Mouse (Mus musculus) forebrain, embryonic 16.5 days (tissue): ENCODE measurements around the gene Adamtsl1. TPM values are rescaled to one million over a fixed set of nuclear protein-coding genes. Genes with fewer than 3 reads are reported as not detected.

Source experiments
- ATAC-seq: fragments of 200-750 bp; cut with Nextera tagmentation; 2 replicates; pipeline ENCODE4 v1.8.0; 2017; ENCODE audit warnings: mild to moderate bottlenecking, moderate library complexity
- H3K27ac ChIP-seq: fragments of 300-500 bp; sonication (generic); 2 replicates; pipeline ENCODE4 v1.5.1; 2014; ENCODE audit warnings: low read length, control low read depth
- H3K27me3 ChIP-seq: fragments of 300-500 bp; sonication (generic); replicated peaks from 2 replicates; pipeline ENCODE4 v1.6.1; 2014; ENCODE audit warnings: low read length; ENCODE audit not compliant: control insufficient read depth, insufficient read depth
- H3K36me3 ChIP-seq: fragments of 300-500 bp; sonication (generic); 2 replicates; pipeline ENCODE4 v1.6.1; 2014; ENCODE audit not compliant: control insufficient read depth, insufficient read depth
- H3K4me1 ChIP-seq: fragments of 300-500 bp; sonication (generic); replicated peaks from 2 replicates; pipeline ENCODE4 v1.6.1; 2014; ENCODE audit warnings: low read length; ENCODE audit not compliant: control insufficient read depth, insufficient read depth
- H3K4me2 ChIP-seq: fragments of 300-500 bp; sonication (generic); 2 replicates; pipeline ENCODE4 v1.6.1; 2014; ENCODE audit warnings: mild to moderate bottlenecking, low read length, control low read depth
- H3K4me3 ChIP-seq: fragments of 300-500 bp; sonication (generic); replicated peaks from 2 replicates; pipeline ENCODE4 v1.5.1; 2014; ENCODE audit warnings: mild to moderate bottlenecking, low read length, control low read depth
- H3K9ac ChIP-seq: fragments of 300-500 bp; sonication (generic); replicated peaks from 2 replicates; pipeline ENCODE4 v1.6.1; 2014; ENCODE audit warnings: low read depth, low read length, control low read depth
- H3K9me3 ChIP-seq: fragments of 300-500 bp; sonication (generic); 2 replicates; pipeline ENCODE4 v1.6.1; 2016; ENCODE audit warnings: low read length; ENCODE audit not compliant: control insufficient read depth
- WGBS: fragments of 180-500 bp; shearing (Covaris S2); extraction: QIAGEN DNeasy Blood & Tissue Kit; methylation state at CpG from one replicate; pipeline ENCODE4 v1.1.7; 2014; 5-methylcytosine and 5-hydroxymethylcytosine counted together
- polyA plus RNA-seq: library from polyadenylated mRNA; unstranded; fragments of >200 nt; fragmentation: Nextera tagmentation; extraction: Ambion mirVana; gene quantifications from 2 replicates; pipeline ENCODE4 v1.2.1, GENCODE M21; 2015

Gene Adamtsl1
- polyA plus RNA-seq, 1 experiment from 2014 or later = 6.7 TPM

- H3K27me3 ChIP-seq = no peaks in the 10 kb centered on the region
- H3K4me3 ChIP-seq = no peak overlapping the region
- H3K4me1 ChIP-seq = no peaks in the 10 kb centered on the region
- no peak overlapping the region for H3K9ac ChIP-seq
- no peak for ATAC-seq
- no peak overlapping the region for H3K4me2 ChIP-seq
- H3K36me3 ChIP-seq = no peaks in the 10 kb centered on the region
- H3K9me3 ChIP-seq = no peaks in the 10 kb centered on the region
- no peak overlapping the region for H3K27ac ChIP-seq
- WGBS = 90% methylated on average over 5 of the region's 5 CpGs
Measured at GRCm38 (mm10) chr4:85618746-85619145, 104.8 kb downstream of the Adamtsl1 start.

- WGBS = 80% methylated on average over 3 of the region's 3 CpGs
- Histone ChIP-seq H3K9me3 (no peaks in the 10 kb centered on the region), H3K4me1 (no peaks in the 10 kb centered on the region), H3K27ac (no peak overlapping the region), H3K27me3 (no peaks in the 10 kb centered on the region), H3K4me2 (no peak overlapping the region), H3K9ac (no peak overlapping the region), H3K4me3 (no peak overlapping the region), H3K36me3 (no peaks in the 10 kb centered on the region)
- ATAC-seq = no peak
Measured at GRCm38 (mm10) chr4:85619261-85619660, 105.3 kb downstream of the Adamtsl1 start.

GRCm38 (mm10) chr4:85629381-85629780, 115.4 kb downstream of the Adamtsl1 start:
- ATAC-seq = no peak
- no peak overlapping the region for H3K9ac ChIP-seq
- 88% methylated on average over 7 of the region's 7 CpGs for WGBS
- H3K4me3 ChIP-seq = no peak overlapping the region
- no peaks in the 10 kb centered on the region for H3K27me3 ChIP-seq
- H3K27ac ChIP-seq = no peak overlapping the region
- H3K4me1 ChIP-seq = no peaks in the 10 kb centered on the region
- no peaks in the 10 kb centered on the region for H3K9me3 ChIP-seq
- H3K36me3 ChIP-seq = no peaks in the 10 kb centered on the region
- H3K4me2 ChIP-seq = no peak overlapping the region

GRCm38 (mm10) chr4:85669271-85669670, 155.3 kb downstream of the Adamtsl1 start:
- Histone ChIP-seq H3K36me3 (no peaks in the 10 kb centered on the region), H3K4me3 (no peak overlapping the region), H3K4me2 (no peak overlapping the region), H3K4me1 (no peaks in the 10 kb centered on the region), H3K27me3 (no peaks in the 10 kb centered on the region), H3K27ac (no peak overlapping the region), H3K9ac (no peak overlapping the region), H3K9me3 (no peaks in the 10 kb centered on the region)
- ATAC-seq = no peak
- WGBS = 91% methylated on average over 5 of the region's 5 CpGs

- Histone ChIP-seq H3K9me3 (no peaks in the 10 kb centered on the region), H3K4me2 (no peak overlapping the region), H3K4me1 (no peaks in the 10 kb centered on the region), H3K27ac (no peak overlapping the region), H3K4me3 (no peak overlapping the region), H3K36me3 (no peaks in the 10 kb centered on the region), H3K9ac (no peak overlapping the region), H3K27me3 (no peaks in the 10 kb centered on the region)
- ATAC-seq = no peak
- 74% methylated on average over 1 of the region's 1 CpGs for WGBS
Measured at GRCm38 (mm10) chr4:85669735-85670134, 155.8 kb downstream of the Adamtsl1 start.

GRCm38 (mm10) chr4:85672290-85672689, 158.3 kb downstream of the Adamtsl1 start:
- no peaks in the 10 kb centered on the region for H3K9me3 ChIP-seq
- H3K27me3 ChIP-seq = no peaks in the 10 kb centered on the region
- H3K9ac ChIP-seq = no peak overlapping the region
- H3K36me3 ChIP-seq = no peaks in the 10 kb centered on the region
- no peak overlapping the region for H3K4me2 ChIP-seq
- H3K4me3 ChIP-seq = no peak overlapping the region
- no peak for ATAC-seq
- H3K4me1 ChIP-seq = no peaks in the 10 kb centered on the region
- no peak overlapping the region for H3K27ac ChIP-seq
- WGBS = 69% methylated on average over 4 of the region's 4 CpGs

- 47% methylated on average over 1 of the region's 1 CpGs for WGBS
- ATAC-seq = no peak
- Histone ChIP-seq H3K4me1 (no peaks in the 10 kb centered on the region), H3K27me3 (no peaks in the 10 kb centered on the region), H3K4me3 (no peak overlapping the region), H3K27ac (no peak overlapping the region), H3K36me3 (no peaks in the 10 kb centered on the region), H3K9ac (no peak overlapping the region), H3K9me3 (no peaks in the 10 kb centered on the region), H3K4me2 (no peak overlapping the region)
Measured at GRCm38 (mm10) chr4:85677621-85678020, 163.6 kb downstream of the Adamtsl1 start.

GRCm38 (mm10) chr4:85686160-85686559, 172.2 kb downstream of the Adamtsl1 start:
- Histone ChIP-seq H3K9ac (no peak overlapping the region), H3K27ac (no peak overlapping the region), H3K27me3 (no peaks in the 10 kb centered on the region), H3K9me3 (no peaks in the 10 kb centered on the region), H3K4me2 (no peak overlapping the region), H3K4me3 (no peak overlapping the region), H3K4me1 (no peaks in the 10 kb centered on the region), H3K36me3 (no peaks in the 10 kb centered on the region)
- no peak for ATAC-seq
- 86% methylated on average over 4 of the region's 4 CpGs for WGBS

- Histone ChIP-seq H3K9ac (no peak overlapping the region), H3K27ac (no peak overlapping the region), H3K4me2 (no peak overlapping the region), H3K4me1 (no peaks in the 10 kb centered on the region), H3K27me3 (no peaks in the 10 kb centered on the region), H3K9me3 (peaks cover 2% of the 10 kb centered on the region; the same call in 1 of the 2 replicates), H3K36me3 (no peaks in the 10 kb centered on the region), H3K4me3 (no peak overlapping the region)
- 83% methylated on average over 1 of the region's 1 CpGs for WGBS
- no peak for ATAC-seq
Measured at GRCm38 (mm10) chr4:85695237-85695636, 181.3 kb downstream of the Adamtsl1 start.

GRCm38 (mm10) chr4:85707352-85708057, 193.5 kb downstream of the Adamtsl1 start:
- 10% methylated on average over 7 of the region's 7 CpGs for WGBS
- peaks cover 6% of the 10 kb centered on the region; the same call in 1 of the 2 replicates for H3K4me1 ChIP-seq
- no peaks in the 10 kb centered on the region for H3K36me3 ChIP-seq
- H3K9ac ChIP-seq = no peak overlapping the region
- peaks cover 13% of the 10 kb centered on the region for H3K27me3 ChIP-seq
- H3K4me2 ChIP-seq = no peak overlapping the region
- H3K4me3 ChIP-seq = no peak overlapping the region
- no peaks in the 10 kb centered on the region for H3K9me3 ChIP-seq
- no peak overlapping the region for H3K27ac ChIP-seq
- ATAC-seq = peak; percentile 93
